Mouse (Mus musculus) ES-Bruce4 (cell line): ENCODE results near the gene Nms.

Source experiments
- CTCF ChIP-seq: IDR thresholded peaks from one replicate; pipeline ENCODE4 v1.8.1; 2011; ENCODE audit warnings: low read depth, low read length
- POLR2A ChIP-seq: IDR thresholded peaks from one replicate; pipeline ENCODE4 v1.8.1; 2011; ENCODE audit warnings: low read length; ENCODE audit not compliant: insufficient read depth

DNA sequence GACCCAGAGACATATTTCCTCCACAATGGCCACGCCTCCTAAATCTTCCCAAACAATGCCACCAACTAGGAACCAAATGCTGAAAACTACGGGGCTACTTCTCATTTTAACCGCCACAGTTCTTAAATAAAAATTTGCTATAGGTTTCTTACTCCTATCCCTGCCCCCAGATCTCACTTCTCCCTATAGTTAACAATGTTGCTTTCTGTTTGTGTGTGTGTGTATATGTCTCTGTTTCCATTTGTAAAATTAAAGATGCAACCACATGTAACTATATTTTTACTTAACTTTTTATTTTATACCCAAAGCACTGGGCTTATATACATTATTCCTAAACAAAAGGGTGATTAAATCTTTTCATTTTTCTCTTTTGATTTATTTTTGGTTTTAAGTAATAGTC lies 46.4 kb downstream of the Nms start, which contains the start of gene Pdcl3:
- TF ChIP-seq CTCF (no peak), POLR2A (no peak)
